Mouse (Mus musculus) kidney, postnatal 10 days (tissue): ENCODE data around the gene Miga2.
A peak's percentile ranks its signal among the peaks of the same experiment; 100 is the strongest.

Experiments used
- DNase-seq: peaks from one replicate; pipeline ENCODE4 v3.0.0; 2021; ENCODE audit warnings: mixed read lengths

The Miga2 gene

GRCm38 (mm10) chr2:30363773-30364650 lies at the start of gene Miga2:
Miga2 (plus strand) TSS chr2:30364233.
- DNase-seq = peak; percentile 99

GRCm38 (mm10) chr2:30316136-30316535 lies 47.9 kb upstream of the Miga2 start:
- no peak for DNase-seq

- DNase-seq = no peak
Measured at GRCm38 (mm10) chr2:30316955-30317354, 47.1 kb upstream of the Miga2 start.

GRCm38 (mm10) chr2:30319260-30319659 lies 44.8 kb upstream of the Miga2 start:
- no peak for DNase-seq

GRCm38 (mm10) chr2:30323111-30323510 lies 40.9 kb upstream of the Miga2 start:
- DNase-seq = no peak

GRCm38 (mm10) chr2:30325296-30325695 lies 38.7 kb upstream of the Miga2 start:
- no peak for DNase-seq

GRCm38 (mm10) chr2:30327276-30327675 lies 36.8 kb upstream of the Miga2 start:
- DNase-seq = no peak

GRCm38 (mm10) chr2:30328791-30329190 lies 35.2 kb upstream of the Miga2 start:
- DNase-seq = no peak

GRCm38 (mm10) chr2:30335324-30335723 lies 28.7 kb upstream of the Miga2 start:
- no peak for DNase-seq

- DNase-seq = no peak
Measured at GRCm38 (mm10) chr2:30336174-30336915, 27.7 kb upstream of the Miga2 start.

- DNase-seq = no peak
Measured at GRCm38 (mm10) chr2:30337179-30337578, 26.9 kb upstream of the Miga2 start.

- no peak for DNase-seq
Measured at GRCm38 (mm10) chr2:30342061-30342460, 22.0 kb upstream of the Miga2 start.

- no peak for DNase-seq
Measured at GRCm38 (mm10) chr2:30342544-30342943, 21.5 kb upstream of the Miga2 start.

- peak; percentile 41 for DNase-seq
Measured at GRCm38 (mm10) chr2:30343601-30344137, 20.4 kb upstream of the Miga2 start.

GRCm38 (mm10) chr2:30345971-30346676 lies 17.9 kb upstream of the Miga2 start:
- no peak for DNase-seq

- no peak for DNase-seq
Measured at GRCm38 (mm10) chr2:30349196-30349595, 14.8 kb upstream of the Miga2 start.

- peak; percentile 37 for DNase-seq
Measured at GRCm38 (mm10) chr2:30351149-30351548, 12.9 kb upstream of the Miga2 start.

GRCm38 (mm10) chr2:30355861-30356260 lies 8.2 kb upstream of the Miga2 start:
- DNase-seq = no peak

GRCm38 (mm10) chr2:30356266-30356665 lies 7.8 kb upstream of the Miga2 start:
- DNase-seq = no peak

- DNase-seq = no peak
Measured at GRCm38 (mm10) chr2:30356906-30357305, 7.1 kb upstream of the Miga2 start.

GRCm38 (mm10) chr2:30357552-30358510 lies 6.2 kb upstream of the Miga2 start:
- no peak for DNase-seq
